ENCODE assay signal across 10 mouse cellular contexts in the genomic region with DNA sequence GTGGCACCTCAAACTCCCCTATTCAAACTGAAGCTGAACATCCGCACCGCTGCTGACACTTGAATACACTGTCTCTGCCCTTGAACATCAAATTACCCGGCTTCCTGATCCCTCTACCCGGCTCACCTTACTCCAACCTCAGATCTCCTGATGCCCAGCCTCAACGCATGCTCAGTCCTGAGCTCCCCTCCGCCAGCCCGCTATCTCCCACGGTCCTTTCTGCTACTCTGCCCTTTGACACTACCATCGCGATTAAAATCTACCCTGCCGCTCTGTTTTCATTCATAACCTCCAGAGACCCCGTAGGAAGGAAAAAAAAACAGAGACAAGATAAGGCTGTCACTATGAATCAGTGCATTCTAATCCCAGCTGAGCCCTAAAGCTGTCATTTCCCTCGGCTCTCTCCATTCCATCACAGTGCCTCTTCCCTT. TPM values are rescaled to one million over a fixed set of nuclear protein-coding genes. Genes with fewer than 3 reads are reported as not detected.
DNase-seq lines count a peak whose midpoint lies in the region; ATAC-seq lines count a peak whose summit lies in the region.
"Had no signal": no experiment of that assay in that cellular context is flagged by ENCODE, and none has a peak within 500 bp of the region (broad histone marks: within the 10 kb centered on the region; RNA-seq: fewer than 3 reads in every experiment).

No protein-coding gene starts in this region.

- no peak; the same call in 1 of the 2 replicates for ATAC-seq in forebrain, embryonic 13.5 days
- no peak for ATAC-seq in forebrain, embryonic 16.5 days
- ATAC-seq in midbrain, embryonic 11.5 days (ENCODE audit: low FRiP score) = peak; percentile 59; the same call in 1 of the 2 replicates
- no peak for ATAC-seq in midbrain, embryonic 12.5 days (ENCODE audit: low FRiP score, low read depth)

- H3K9me3 ChIP-seq in forebrain, embryonic 13.5 days (replicated peaks) = no peaks in the 10 kb centered on the region
- H3K9me3 ChIP-seq in forebrain, embryonic 16.5 days (ENCODE audit: control insufficient read depth, low read length) = no peaks in the 10 kb centered on the region
- no peaks in the 10 kb centered on the region for H3K9me3 ChIP-seq in midbrain, embryonic 11.5 days (ENCODE audit: control insufficient read depth, low read length)
- 0 out of 2 replicates have a peak, but pooled peaks cover 4% of the 10 kb centered on the region for H3K9me3 ChIP-seq in midbrain, embryonic 10.5 days (replicated peaks)
- no peaks in the 10 kb centered on the region for H3K9me3 ChIP-seq in midbrain, embryonic 12.5 days

- 39% methylated on average over 13 of the region's 13 CpGs for WGBS in forebrain, embryonic 13.5 days
- WGBS in forebrain, embryonic 16.5 days = 41% methylated on average over 13 of the region's 13 CpGs
- WGBS in midbrain, embryonic 11.5 days = 34% methylated on average over 13 of the region's 13 CpGs
- 45% methylated on average over 13 of the region's 13 CpGs for WGBS in midbrain, embryonic 10.5 days
- 27% methylated on average over 13 of the region's 13 CpGs for WGBS in midbrain, embryonic 12.5 days

- H3K4me1 ChIP-seq in forebrain, embryonic 13.5 days = peaks cover 13% of the 10 kb centered on the region
- H3K4me1 ChIP-seq in forebrain, embryonic 16.5 days (replicated peaks; ENCODE audit: control insufficient read depth, insufficient read depth, low read length) = 0 out of 2 replicates have a peak, but pooled peaks cover 2% of the 10 kb centered on the region
- peaks cover 8% of the 10 kb centered on the region; the same call in 1 of the 2 replicates for H3K4me1 ChIP-seq in midbrain, embryonic 11.5 days (ENCODE audit: control insufficient read depth, insufficient read depth, low read length)
- peaks cover 19% of the 10 kb centered on the region for H3K4me1 ChIP-seq in midbrain, embryonic 10.5 days
- peaks cover 7% of the 10 kb centered on the region for H3K4me1 ChIP-seq in midbrain, embryonic 12.5 days

- DNase-seq in midbrain, embryonic 11.5 days (ENCODE audit: low spot score, missing footprints) = peak; percentile 81
- no peak for DNase-seq in midbrain, embryonic 10.5 days (ENCODE audit: low spot score)
- no peak for DNase-seq in ovary, postnatal 14 days (ENCODE audit: low spot score)
- no peak for DNase-seq in frontal cortex, postnatal 36 days (ENCODE audit: low spot score in 2 of 2)
- DNase-seq in right cerebral cortex, postnatal 36 days (ENCODE audit: low spot score in 2 of 2) = no peak
- DNase-seq: gastrocnemius, postnatal 36 days; spleen, adult 18-20 months had no signal

- H3K36me3 ChIP-seq in forebrain, embryonic 13.5 days (ENCODE audit: poor library complexity, severe bottlenecking) = 0 out of 2 replicates have a peak, but pooled peaks cover 3% of the 10 kb centered on the region
- H3K36me3 ChIP-seq in forebrain, embryonic 16.5 days (ENCODE audit: control insufficient read depth, insufficient read depth) = no peaks in the 10 kb centered on the region
- no peaks in the 10 kb centered on the region for H3K36me3 ChIP-seq in midbrain, embryonic 11.5 days (ENCODE audit: control insufficient read depth, insufficient read depth, low read length)
- H3K36me3 ChIP-seq in midbrain, embryonic 10.5 days = no peaks in the 10 kb centered on the region; the same call in 1 of the 2 replicates
- no peaks in the 10 kb centered on the region for H3K36me3 ChIP-seq in midbrain, embryonic 12.5 days

- no peak overlapping the region for H3K9ac ChIP-seq in forebrain, embryonic 13.5 days
- no peak overlapping the region for H3K9ac ChIP-seq in forebrain, embryonic 16.5 days (replicated peaks; ENCODE audit: low read depth, low read length)
- H3K9ac ChIP-seq in midbrain, embryonic 11.5 days (ENCODE audit: low read length) = no peak overlapping the region
- no peak overlapping the region for H3K9ac ChIP-seq in midbrain, embryonic 12.5 days (replicated peaks)

- no peak overlapping the region for H3K27ac ChIP-seq in forebrain, embryonic 13.5 days
- H3K27ac ChIP-seq in forebrain, embryonic 16.5 days (ENCODE audit: low read length) = no peak overlapping the region
- H3K27ac ChIP-seq in midbrain, embryonic 11.5 days (ENCODE audit: low read depth, low read length) = no peak overlapping the region
- no peak overlapping the region for H3K27ac ChIP-seq in midbrain, embryonic 10.5 days (replicated peaks)
- no peak overlapping the region for H3K27ac ChIP-seq in midbrain, embryonic 12.5 days (replicated peaks)

- H3K27me3 ChIP-seq in forebrain, embryonic 13.5 days = no peaks in the 10 kb centered on the region
- no peaks in the 10 kb centered on the region for H3K27me3 ChIP-seq in forebrain, embryonic 16.5 days (replicated peaks; ENCODE audit: control insufficient read depth, insufficient read depth, low read length)
- H3K27me3 ChIP-seq in midbrain, embryonic 11.5 days (ENCODE audit: control insufficient read depth, insufficient read depth, low read length) = no peaks in the 10 kb centered on the region; the same call in 1 of the 2 replicates
- no peaks in the 10 kb centered on the region for H3K27me3 ChIP-seq in midbrain, embryonic 10.5 days (ENCODE audit: low read depth, poor library complexity, severe bottlenecking)
- H3K27me3 ChIP-seq in midbrain, embryonic 12.5 days = no peaks in the 10 kb centered on the region

- peak overlapping the region; percentile 15 for H3K4me2 ChIP-seq in forebrain, embryonic 13.5 days
- no peak overlapping the region for H3K4me2 ChIP-seq in forebrain, embryonic 16.5 days (ENCODE audit: low read length)
- H3K4me2 ChIP-seq in midbrain, embryonic 11.5 days = no peak overlapping the region
- peak overlapping the region; percentile 17; the same call in 1 of the 2 replicates for H3K4me2 ChIP-seq in midbrain, embryonic 12.5 days (replicated peaks)

- no peak overlapping the region for H3K4me3 ChIP-seq in forebrain, embryonic 13.5 days
- no peak overlapping the region for H3K4me3 ChIP-seq in forebrain, embryonic 16.5 days (replicated peaks; ENCODE audit: low read length)
- no peak overlapping the region for H3K4me3 ChIP-seq in midbrain, embryonic 11.5 days (ENCODE audit: low read depth, low read length)
- no peak overlapping the region for H3K4me3 ChIP-seq in midbrain, embryonic 10.5 days
- no peak overlapping the region for H3K4me3 ChIP-seq in midbrain, embryonic 12.5 days

RNA-seq across cellular contexts. Expression of a gene that starts 19.5 kb away (rescaled TPM):
- 29.9 and 35.7 TPM in 2 replicates for polyA plus RNA-seq in forebrain, embryonic 13.5 days (2015; fragmentation: Nextera tagmentation; extraction: Ambion mirVana)
- polyA plus RNA-seq in forebrain, embryonic 16.5 days (2015; fragmentation: Nextera tagmentation; extraction: Ambion mirVana) = 28.7 and 38.3 TPM in 2 replicates
- 45.2 and 50.7 TPM in 2 replicates for polyA plus RNA-seq in midbrain, embryonic 11.5 days (2014; fragmentation: Nextera tagmentation; extraction: Ambion mirVana)
- 46.7 and 53.4 TPM in 2 replicates for polyA plus RNA-seq in midbrain, embryonic 10.5 days (2016; fragmentation: Nextera tagmentation; extraction: Ambion mirVana)
- 35.3 and 46.4 TPM in 2 replicates for polyA plus RNA-seq in midbrain, embryonic 12.5 days (2016; fragmentation: Nextera tagmentation; extraction: Ambion mirVana)

Comparison
In these comparisons a context has a peak if more than half of its experiments do, and no peak if none do; other contexts are left out.
1. H3K4me2 ChIP-seq: peak in forebrain, embryonic 13.5 days (single experiment) and midbrain, embryonic 12.5 days (single experiment); none in forebrain, embryonic 16.5 days (single experiment) and midbrain, embryonic 11.5 days (single experiment).